Mouse (Mus musculus) liver, embryonic 16.5 days (tissue): Measurements from ENCODE around the gene Csde1. TPM values are rescaled to one million over a fixed set of nuclear protein-coding genes. Genes with fewer than 3 reads are reported as not detected.

ENCODE experiments used
- ATAC-seq: fragments of 200-750 bp; cut with Nextera tagmentation; 2 replicates; pipeline ENCODE4 v1.8.0; 2017; ENCODE audit warnings: low read depth, mild to moderate bottlenecking, moderate number of reproducible peaks, moderate library complexity
- H3K27ac ChIP-seq: fragments of 300-500 bp; sonication (generic); 2 replicates; pipeline ENCODE4 v1.5.1; 2014; ENCODE audit warnings: mild to moderate bottlenecking, low read length
- H3K27me3 ChIP-seq: fragments of 300-500 bp; sonication (generic); 2 replicates; pipeline ENCODE4 v1.6.1; 2014; ENCODE audit warnings: low read depth, low read length, mixed read lengths; ENCODE audit not compliant: control insufficient read depth, insufficient read depth
- H3K36me3 ChIP-seq: fragments of 300-500 bp; sonication (generic); 2 replicates; pipeline ENCODE4 v1.6.1; 2014; ENCODE audit warnings: mild to moderate bottlenecking; ENCODE audit not compliant: control insufficient read depth, insufficient read depth
- H3K4me1 ChIP-seq: fragments of 300-500 bp; sonication (generic); 2 replicates; pipeline ENCODE4 v1.6.1; 2014; ENCODE audit warnings: low read depth, low read length, mixed read lengths; ENCODE audit not compliant: control insufficient read depth
- H3K4me2 ChIP-seq: fragments of 300-500 bp; sonication (generic); 2 replicates; pipeline ENCODE4 v1.6.1; 2014; ENCODE audit warnings: low read depth, low read length, mixed read lengths
- H3K4me3 ChIP-seq: fragments of 300-500 bp; sonication (generic); 2 replicates; pipeline ENCODE4 v1.5.1; 2014; ENCODE audit warnings: low read depth, mild to moderate bottlenecking, low read length
- H3K9ac ChIP-seq: fragments of 300-500 bp; sonication (generic); 2 replicates; pipeline ENCODE4 v1.6.1; 2014; ENCODE audit warnings: low read depth, low read length
- H3K9me3 ChIP-seq: fragments of 300-500 bp; sonication (generic); replicated peaks from 2 replicates; pipeline ENCODE4 v1.6.1; 2016; ENCODE audit warnings: low read length; ENCODE audit not compliant: control insufficient read depth
- WGBS: fragments of 180-500 bp; shearing (Covaris S2); extraction: QIAGEN DNeasy Blood & Tissue Kit; methylation state at CpG from one replicate; pipeline ENCODE4 v1.1.7; 2014; ENCODE audit not compliant: insufficient replicate concordance; 5-methylcytosine and 5-hydroxymethylcytosine counted together
- polyA plus RNA-seq: library from polyadenylated mRNA; unstranded; fragments of >200 nt; fragmentation: Nextera tagmentation; extraction: Ambion mirVana; gene quantifications from 2 replicates; pipeline ENCODE4 v1.2.1, GENCODE M21; 2015

Gene Csde1
- polyA plus RNA-seq, 1 experiment from 2014 or later, result 97.8 TPM

DNA sequence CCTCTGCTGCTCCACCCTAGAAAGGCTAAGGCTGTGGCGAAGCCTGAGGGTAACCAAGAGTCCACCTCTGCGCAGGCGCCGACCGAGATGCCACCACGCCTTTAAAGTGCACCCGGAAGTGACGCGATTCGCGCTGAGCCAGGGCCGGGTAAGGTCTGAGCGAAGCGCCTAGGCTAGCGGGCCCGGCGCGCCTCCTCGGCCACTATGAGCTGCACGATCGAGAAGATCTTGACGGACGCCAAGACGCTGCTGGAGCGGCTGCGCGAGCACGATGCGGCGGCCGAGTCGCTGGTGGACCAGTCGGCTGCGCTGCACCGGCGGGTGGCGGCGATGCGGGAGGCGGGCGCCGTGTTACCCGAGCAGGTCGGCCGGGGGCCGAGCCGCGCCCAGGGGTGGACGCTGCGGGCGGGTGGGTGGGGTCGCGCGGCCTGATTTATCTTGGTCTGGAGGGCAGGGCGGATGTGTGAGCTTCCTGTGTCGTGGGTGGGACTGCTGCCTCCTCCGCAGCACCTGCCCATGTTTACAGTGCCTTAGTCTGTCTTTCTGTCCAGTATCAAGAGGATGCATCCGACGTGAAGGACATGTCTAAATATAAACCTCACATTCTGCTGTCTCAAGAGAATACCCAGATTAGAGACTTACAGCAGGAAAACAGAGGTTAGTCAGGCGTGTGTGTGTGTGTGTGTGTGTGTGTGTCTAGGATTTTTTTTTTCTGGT, 24.5 kb upstream of the Csde1 start, which contains the start of gene Sike1:
Gene Sike1, plus strand, starts transcription at position 104 of the 717 bp plus-strand sequence.
- Histone ChIP-seq H3K27me3 (no peaks in the 10 kb centered on the region), H3K9ac (peak within 1 kb of the TSS; percentile 76), H3K4me3 (peak within 1 kb of the TSS; percentile 80), H3K36me3 (peaks cover 14% of the 10 kb centered on the region), H3K4me1 (peaks cover 7% of the 10 kb centered on the region), H3K9me3 (no peaks in the 10 kb centered on the region), H3K27ac (peak within 1 kb of the TSS; percentile 95), H3K4me2 (peak within 1 kb of the TSS; percentile 82)
- peak; percentile 96 for ATAC-seq
- under 1% methylated on average over 60 of the region's 60 CpGs for WGBS

GRCm38 (mm10) chr3:102997036-102997435, 23.2 kb upstream of the Csde1 start:
- Histone ChIP-seq H3K4me3 (no peak overlapping the region), H3K9me3 (no peaks in the 10 kb centered on the region), H3K4me2 (no peak overlapping the region)

GRCm38 (mm10) chr3:102997591-102997990, 22.6 kb upstream of the Csde1 start:
- Histone ChIP-seq H3K9ac (no peak overlapping the region), H3K4me3 (no peak overlapping the region), H3K9me3 (no peaks in the 10 kb centered on the region), H3K4me1 (peaks cover 7% of the 10 kb centered on the region), H3K4me2 (no peak overlapping the region), H3K27me3 (no peaks in the 10 kb centered on the region), H3K36me3 (peaks cover 17% of the 10 kb centered on the region), H3K27ac (no peak overlapping the region)
- ATAC-seq, result no peak
- 73% methylated on average over 3 of the region's 3 CpGs for WGBS

More at GRCm38 (mm10) chr3:102997036-102997435, 23.2 kb upstream of the Csde1 start:
- H3K4me1 ChIP-seq, result peaks cover 7% of the 10 kb centered on the region
- no peak for ATAC-seq
- no peaks in the 10 kb centered on the region for H3K27me3 ChIP-seq
- H3K36me3 ChIP-seq, result peaks cover 17% of the 10 kb centered on the region
- H3K27ac ChIP-seq, result no peak overlapping the region
- H3K9ac ChIP-seq, result no peak overlapping the region
- 48% methylated on average over 10 of the region's 10 CpGs for WGBS

- 87% methylated on average over 7 of the region's 7 CpGs for WGBS
- H3K9me3 ChIP-seq, result no peaks in the 10 kb centered on the region
- ATAC-seq, result no peak
These were observed 18.6 kb upstream of the Csde1 start for GRCm38 (mm10) chr3:103001595-103001994.

DNA sequence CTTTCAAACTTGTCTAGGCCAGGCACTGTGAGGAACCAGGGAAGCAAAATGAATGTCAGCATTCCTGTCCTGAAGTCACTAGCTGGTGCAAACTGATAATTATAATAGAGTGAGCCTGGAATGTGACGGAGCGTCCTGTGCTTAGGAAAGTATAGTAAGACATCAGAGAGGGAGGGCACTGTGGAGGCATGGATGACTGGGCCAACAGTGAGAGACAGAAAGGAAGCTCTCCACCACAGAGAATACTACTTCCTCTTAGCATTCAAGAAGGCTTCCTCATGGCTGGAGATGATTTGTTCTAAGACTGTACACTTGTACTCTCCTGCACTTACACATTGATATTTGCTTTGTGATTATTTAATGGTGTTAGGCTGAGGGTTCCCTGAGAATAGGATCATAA, 2.9 kb upstream of the Csde1 start:
- ATAC-seq, result no peak
- no peak overlapping the region for H3K27ac ChIP-seq
- 40% methylated on average over 2 of the region's 2 CpGs for WGBS

More at GRCm38 (mm10) chr3:103001595-103001994, 18.6 kb upstream of the Csde1 start:
- Histone ChIP-seq H3K36me3 (peaks cover 17% of the 10 kb centered on the region), H3K9ac (no peak overlapping the region), H3K4me1 (peaks cover 1% of the 10 kb centered on the region), H3K4me3 (no peak overlapping the region), H3K27ac (no peak overlapping the region), H3K27me3 (no peaks in the 10 kb centered on the region), H3K4me2 (no peak overlapping the region)

DNA sequence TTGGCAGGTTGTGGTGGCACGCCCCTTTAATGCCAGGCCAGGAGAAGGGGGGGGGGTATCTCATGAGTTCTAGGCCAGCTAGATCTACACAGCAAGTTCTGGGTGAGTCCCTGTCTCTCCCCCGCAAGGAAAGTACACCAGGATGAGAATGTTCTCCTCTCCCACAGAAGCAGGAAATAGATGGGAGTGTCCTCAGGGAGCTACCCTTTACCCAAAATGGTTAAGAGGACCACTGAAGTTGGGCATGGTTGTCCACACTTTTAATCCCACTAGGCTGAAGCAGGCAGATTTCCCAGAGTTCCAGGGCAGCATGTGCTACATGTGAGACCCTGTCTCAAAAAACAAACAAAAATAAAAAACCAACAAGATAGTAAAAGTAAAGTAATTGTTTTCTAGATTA, 764 bp upstream of the Csde1 start:
- no peaks in the 10 kb centered on the region for H3K27me3 ChIP-seq
- no peak for ATAC-seq
- 63% methylated on average over 2 of the region's 2 CpGs for WGBS
- H3K36me3 ChIP-seq, result no peaks in the 10 kb centered on the region
- H3K4me3 ChIP-seq, result peak overlapping the region; percentile 95
- peak overlapping the region; percentile 97 for H3K9ac ChIP-seq
- H3K27ac ChIP-seq, result peak overlapping the region; percentile 89
- no peaks in the 10 kb centered on the region for H3K9me3 ChIP-seq
- peaks cover 20% of the 10 kb centered on the region for H3K4me1 ChIP-seq
- peak overlapping the region; percentile 94 for H3K4me2 ChIP-seq

More for the DNA sequence above, 2.9 kb upstream of the Csde1 start:
- no peak overlapping the region for H3K4me3 ChIP-seq
- H3K4me1 ChIP-seq, result peaks cover 18% of the 10 kb centered on the region
- no peaks in the 10 kb centered on the region for H3K27me3 ChIP-seq
- no peak overlapping the region for H3K4me2 ChIP-seq
- H3K36me3 ChIP-seq, result no peaks in the 10 kb centered on the region
- H3K9me3 ChIP-seq, result no peaks in the 10 kb centered on the region
- no peak overlapping the region for H3K9ac ChIP-seq

DNA sequence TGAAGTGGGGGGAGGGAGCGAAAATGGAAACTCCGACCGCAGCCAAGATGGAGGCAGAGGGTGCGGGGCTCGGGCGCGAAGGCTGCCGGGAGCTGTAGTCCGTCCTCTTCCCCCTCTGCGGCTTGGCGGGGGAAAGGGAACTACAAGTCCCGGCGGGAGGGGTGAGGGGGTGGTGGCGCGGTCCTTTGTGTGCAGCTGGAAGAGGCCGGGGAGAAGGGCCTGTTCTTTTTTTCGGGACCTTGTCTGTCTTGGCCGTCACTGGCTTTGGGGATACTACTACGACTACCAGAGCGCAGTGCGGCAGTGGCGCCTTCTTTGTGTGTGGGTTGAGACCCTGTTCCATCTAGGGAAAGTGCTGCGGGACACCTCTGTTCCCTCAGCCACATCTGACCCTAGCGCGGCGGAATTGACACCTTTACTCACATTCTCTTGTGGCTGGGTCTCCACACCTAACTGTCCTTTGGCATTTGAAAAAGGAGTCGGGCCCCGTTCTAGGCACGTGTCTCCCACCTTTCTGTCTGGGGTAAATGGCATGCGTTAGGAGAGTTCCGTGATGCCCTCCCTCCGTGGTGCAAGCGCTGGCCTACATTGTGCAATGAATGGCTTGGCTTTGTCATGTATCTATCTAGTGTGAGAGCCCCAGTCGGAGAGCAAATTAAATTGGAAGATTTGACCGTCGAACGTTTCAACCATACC, 865 bp downstream of the Csde1 start:
- peak; percentile 85 for ATAC-seq
- peak overlapping the region; percentile 94 for H3K4me2 ChIP-seq
- WGBS, result under 1% methylated on average over 37 of the region's 37 CpGs
- peak overlapping the region; percentile 95 for H3K4me3 ChIP-seq
- H3K4me1 ChIP-seq, result peaks cover 25% of the 10 kb centered on the region
- peak overlapping the region; percentile 89 for H3K27ac ChIP-seq
- H3K9ac ChIP-seq, result peak overlapping the region; percentile 97
- H3K36me3 ChIP-seq, result no peaks in the 10 kb centered on the region
- no peaks in the 10 kb centered on the region for H3K27me3 ChIP-seq
- no peaks in the 10 kb centered on the region for H3K9me3 ChIP-seq

DNA sequence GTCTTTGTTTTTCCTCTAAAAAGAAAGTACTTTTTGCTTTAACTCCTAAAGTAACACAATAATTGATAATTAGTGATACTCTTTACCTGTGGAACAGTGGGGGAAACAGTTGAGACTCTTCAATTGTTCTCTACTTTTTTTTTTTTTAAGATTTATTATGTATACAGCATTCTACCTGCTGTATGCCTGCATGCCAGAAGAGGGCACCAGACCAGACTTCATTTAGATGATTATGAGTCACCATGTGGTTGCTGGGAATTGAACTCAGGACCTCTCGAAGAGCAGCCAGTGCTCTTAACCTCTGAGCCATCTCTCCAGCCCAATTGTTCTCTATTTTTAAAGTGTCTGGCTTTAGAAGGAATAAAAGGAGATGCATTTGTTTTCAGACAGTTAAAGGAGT, 5.9 kb downstream of the Csde1 start:
- ATAC-seq, result no peak
- Histone ChIP-seq H3K4me2 (no peak overlapping the region), H3K4me3 (no peak overlapping the region), H3K27ac (no peak overlapping the region), H3K9me3 (no peaks in the 10 kb centered on the region), H3K9ac (no peak overlapping the region), H3K27me3 (no peaks in the 10 kb centered on the region), H3K4me1 (peaks cover 19% of the 10 kb centered on the region), H3K36me3 (peaks cover 15% of the 10 kb centered on the region)
- 62% methylated on average over 1 of the region's 1 CpGs for WGBS

DNA sequence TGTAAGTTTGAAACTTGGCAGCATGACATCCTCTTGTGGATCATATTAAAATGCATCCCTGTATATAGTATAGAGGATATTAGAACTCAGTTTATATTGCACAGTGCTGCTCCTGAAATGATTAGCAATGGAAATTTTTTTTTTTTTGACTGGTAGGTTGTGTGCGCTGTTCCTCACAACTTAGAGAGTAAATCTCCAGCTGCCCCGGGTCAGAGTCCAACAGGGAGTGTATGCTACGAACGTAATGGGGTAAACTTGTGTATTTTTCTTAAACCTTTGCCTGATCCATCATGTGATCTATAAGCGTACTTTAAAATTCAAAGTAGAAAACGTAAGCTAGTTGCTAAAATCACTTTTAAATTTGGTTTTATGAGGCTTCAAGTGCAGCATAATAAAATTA, 20.1 kb downstream of the Csde1 start:
- Histone ChIP-seq H3K4me3 (no peak overlapping the region), H3K4me1 (no peaks in the 10 kb centered on the region), H3K36me3 (peaks cover 51% of the 10 kb centered on the region), H3K4me2 (no peak overlapping the region), H3K9ac (no peak overlapping the region), H3K27ac (no peak overlapping the region), H3K27me3 (no peaks in the 10 kb centered on the region), H3K9me3 (no peaks in the 10 kb centered on the region)
- 81% methylated on average over 6 of the region's 6 CpGs for WGBS
- no peak for ATAC-seq
